Mouse (Mus musculus) embryonic facial prominence, embryonic 12.5 days (tissue): ENCODE data around the gene Rspry1. TPM values are rescaled to one million over a fixed set of nuclear protein-coding genes. Genes with fewer than 3 reads are reported as not detected.

ENCODE experiments used
- ATAC-seq: fragments of 200-750 bp; cut with Nextera tagmentation; 2 replicates; pipeline ENCODE4 v1.8.0; 2017; ENCODE audit not compliant: insufficient number of reproducible peaks, insufficient read depth, low FRiP score, low TSS enrichment
- H3K27ac ChIP-seq: fragments of 300-500 bp; sonication (generic); 2 replicates; pipeline ENCODE4 v1.5.1; 2016; ENCODE audit warnings: mild to moderate bottlenecking
- H3K27me3 ChIP-seq: fragments of 300-500 bp; sonication (generic); 2 replicates; pipeline ENCODE4 v1.6.1; 2016; ENCODE audit warnings: mild to moderate bottlenecking, moderate library complexity
- H3K36me3 ChIP-seq: fragments of 300-500 bp; sonication (generic); 2 replicates; pipeline ENCODE4 v1.6.1; 2016; ENCODE audit warnings: mild to moderate bottlenecking
- H3K4me1 ChIP-seq: fragments of 300-500 bp; sonication (generic); 2 replicates; pipeline ENCODE4 v1.6.1; 2016
- H3K4me2 ChIP-seq: fragments of 300-500 bp; sonication (generic); replicated peaks from 2 replicates; pipeline ENCODE4 v1.6.1; 2016; ENCODE audit warnings: mild to moderate bottlenecking, moderate library complexity
- H3K4me3 ChIP-seq: fragments of 300-500 bp; sonication (generic); 2 replicates; pipeline ENCODE4 v1.5.1; 2016; ENCODE audit warnings: mild to moderate bottlenecking
- H3K9ac ChIP-seq: fragments of 300-500 bp; sonication (generic); 2 replicates; pipeline ENCODE4 v1.6.1; 2016; ENCODE audit warnings: mild to moderate bottlenecking, moderate library complexity
- H3K9me3 ChIP-seq: fragments of 300-500 bp; sonication (generic); 2 replicates; pipeline ENCODE4 v1.6.1; 2016; ENCODE audit warnings: mild to moderate bottlenecking, moderate library complexity
- WGBS: fragments of 180-500 bp; shearing (Covaris S2); methylation state at CpG from one replicate; pipeline ENCODE4 v1.1.7; 2016; 5-methylcytosine and 5-hydroxymethylcytosine counted together
- polyA plus RNA-seq: library from polyadenylated mRNA; unstranded; fragments of >200 nt; fragmentation: Nextera tagmentation; extraction: Ambion mirVana; gene quantifications from 2 replicates; pipeline ENCODE4 v1.2.1, GENCODE M21; 2016

Rspry1 gene
- polyA plus RNA-seq, 1 experiment from 2014 or later = 51.1 TPM

- H3K27ac ChIP-seq = no peak within 1 kb of the TSS
- no peaks in the 10 kb centered on the region for H3K9me3 ChIP-seq
- under 1% methylated on average over 41 of the region's 41 CpGs for WGBS
- peak; percentile 43; the same call in 1 of the 2 replicates for ATAC-seq
- peak within 1 kb of the TSS; percentile 44 for H3K4me3 ChIP-seq
- peaks cover 13% of the 10 kb centered on the region for H3K4me1 ChIP-seq
- H3K9ac ChIP-seq = no peak within 1 kb of the TSS
- H3K36me3 ChIP-seq = no peaks in the 10 kb centered on the region
- peaks cover 64% of the 10 kb centered on the region for H3K27me3 ChIP-seq
- H3K4me2 ChIP-seq = peak within 1 kb of the TSS; percentile 86
Measured at GRCm38 (mm10) chr8:94695994-94696384, 94.3 kb downstream of the Rspry1 start, which contains the start of gene Pllp. Pllp (minus strand) TSS chr8:94696278.

- Histone ChIP-seq H3K9ac (no peak overlapping the region), H3K27ac (no peak overlapping the region), H3K27me3 (peaks cover 64% of the 10 kb centered on the region), H3K36me3 (no peaks in the 10 kb centered on the region), H3K9me3 (no peaks in the 10 kb centered on the region), H3K4me1 (peaks cover 13% of the 10 kb centered on the region), H3K4me3 (peak overlapping the region; percentile 44), H3K4me2 (peak overlapping the region; percentile 86)
- 39% methylated on average over 3 of the region's 3 CpGs for WGBS
- ATAC-seq = no peak
Measured at GRCm38 (mm10) chr8:94696566-94696965, 94.8 kb downstream of the Rspry1 start.

DNA sequence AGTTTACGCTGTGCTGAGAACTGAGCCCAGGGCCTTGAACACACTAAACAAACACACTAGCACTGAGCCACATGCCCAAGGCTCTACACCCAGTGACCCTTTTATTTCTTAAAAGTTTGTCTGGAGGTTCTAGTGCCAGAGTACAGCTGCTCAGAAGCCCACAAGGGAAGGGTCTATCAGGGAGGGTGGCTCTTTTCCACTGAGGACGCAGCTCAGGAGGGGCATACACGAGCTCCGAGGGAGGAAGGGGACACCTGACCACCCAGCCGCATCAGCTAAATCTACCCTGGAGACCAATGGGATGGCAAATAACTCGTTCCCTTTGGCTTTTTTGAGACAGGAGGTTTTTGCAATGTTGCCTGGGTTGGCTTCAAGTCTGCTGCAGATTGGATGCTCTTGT is 96.2 kb downstream of the Rspry1 start:
- Histone ChIP-seq H3K4me2 (no peak overlapping the region), H3K4me1 (peaks cover 13% of the 10 kb centered on the region), H3K36me3 (no peaks in the 10 kb centered on the region), H3K9ac (no peak overlapping the region), H3K27me3 (peaks cover 53% of the 10 kb centered on the region), H3K9me3 (no peaks in the 10 kb centered on the region), H3K27ac (no peak overlapping the region), H3K4me3 (no peak overlapping the region)
- no peak for ATAC-seq
- WGBS = 72% methylated on average over 6 of the region's 6 CpGs

DNA sequence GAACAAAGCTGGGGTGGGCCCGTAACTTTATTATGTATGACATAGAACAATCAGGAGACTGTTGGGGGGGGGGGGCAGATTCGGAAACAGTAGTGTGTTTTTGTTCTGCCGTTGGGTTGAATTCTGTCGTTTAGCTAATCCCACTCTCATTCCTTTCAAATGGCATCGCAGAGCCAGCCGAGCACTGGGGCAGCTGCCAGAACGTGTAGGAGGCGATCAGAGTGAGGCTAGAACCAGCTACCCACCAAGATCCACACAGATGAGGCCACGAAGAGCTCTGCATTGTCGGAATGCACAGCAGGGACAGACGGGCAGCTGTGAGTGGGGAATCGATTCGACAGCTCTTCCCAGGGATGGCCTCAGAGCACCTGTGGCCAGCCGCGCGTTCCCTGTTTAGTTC is 97.6 kb downstream of the Rspry1 start:
- Histone ChIP-seq H3K4me1 (peaks cover 13% of the 10 kb centered on the region), H3K9me3 (no peaks in the 10 kb centered on the region), H3K4me2 (no peak overlapping the region), H3K9ac (no peak overlapping the region), H3K36me3 (no peaks in the 10 kb centered on the region), H3K27me3 (peaks cover 40% of the 10 kb centered on the region), H3K4me3 (no peak overlapping the region), H3K27ac (no peak overlapping the region)
- ATAC-seq = no peak
- WGBS = 67% methylated on average over 16 of the region's 16 CpGs

DNA sequence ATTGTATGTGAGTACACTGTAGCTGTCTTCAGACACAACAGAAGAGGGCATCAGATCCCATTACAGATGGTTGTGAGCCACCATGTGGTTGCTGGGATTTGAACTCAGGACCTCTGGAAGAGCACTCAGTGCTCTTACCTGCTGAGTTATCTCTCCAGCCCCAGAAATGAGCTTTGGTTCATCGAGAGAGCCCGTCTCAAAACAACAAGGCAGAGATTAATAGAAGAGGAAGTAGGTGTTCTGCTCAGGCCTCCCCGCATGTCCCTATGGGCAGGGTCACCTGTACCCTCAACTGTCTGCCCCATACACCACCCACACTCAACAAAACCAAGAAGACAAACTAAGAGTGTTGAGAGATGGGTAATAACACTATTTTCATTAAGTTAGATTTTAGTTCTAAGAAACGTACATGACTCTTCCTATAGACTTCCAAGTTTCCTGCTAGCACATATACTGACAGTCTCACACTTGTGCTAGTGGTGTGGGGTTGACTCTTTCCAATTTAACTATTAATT is 98.7 kb downstream of the Rspry1 start:
- 90% methylated on average over 4 of the region's 4 CpGs for WGBS
- peaks cover 29% of the 10 kb centered on the region for H3K27me3 ChIP-seq
- no peaks in the 10 kb centered on the region for H3K9me3 ChIP-seq
- no peaks in the 10 kb centered on the region for H3K36me3 ChIP-seq
- ATAC-seq = no peak
- no peak overlapping the region for H3K27ac ChIP-seq
- peaks cover 10% of the 10 kb centered on the region for H3K4me1 ChIP-seq
- H3K4me3 ChIP-seq = no peak overlapping the region
- no peak overlapping the region for H3K9ac ChIP-seq
- H3K4me2 ChIP-seq = no peak overlapping the region

DNA sequence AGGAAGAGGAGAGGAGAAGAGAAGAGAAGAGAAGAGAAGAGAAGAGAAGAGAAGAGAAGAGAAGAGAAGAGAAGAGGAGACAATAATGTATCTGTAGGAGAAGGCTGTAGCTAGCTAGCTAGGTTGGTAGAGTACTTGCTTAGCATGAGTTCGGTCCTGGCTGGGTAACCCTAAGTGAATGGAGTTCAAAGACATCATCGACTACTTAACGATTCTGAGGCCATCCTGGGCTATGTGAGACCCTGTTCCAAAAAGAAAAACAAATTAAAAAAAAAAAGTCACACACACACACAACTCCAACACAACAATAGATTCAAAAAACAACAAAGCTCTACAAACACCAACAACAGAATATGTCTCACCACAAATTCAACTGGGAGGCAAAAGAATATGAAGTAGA is 100.4 kb downstream of the Rspry1 start:
- Histone ChIP-seq H3K27ac (no peak overlapping the region), H3K9me3 (no peaks in the 10 kb centered on the region), H3K27me3 (peaks cover 12% of the 10 kb centered on the region), H3K4me2 (peak overlapping the region; percentile 52), H3K4me1 (no peaks in the 10 kb centered on the region), H3K36me3 (no peaks in the 10 kb centered on the region), H3K9ac (no peak overlapping the region), H3K4me3 (peak overlapping the region; percentile 49; the same call in 1 of the 2 replicates)
- 68% methylated on average over 3 of the region's 3 CpGs for WGBS
- no peak for ATAC-seq

DNA sequence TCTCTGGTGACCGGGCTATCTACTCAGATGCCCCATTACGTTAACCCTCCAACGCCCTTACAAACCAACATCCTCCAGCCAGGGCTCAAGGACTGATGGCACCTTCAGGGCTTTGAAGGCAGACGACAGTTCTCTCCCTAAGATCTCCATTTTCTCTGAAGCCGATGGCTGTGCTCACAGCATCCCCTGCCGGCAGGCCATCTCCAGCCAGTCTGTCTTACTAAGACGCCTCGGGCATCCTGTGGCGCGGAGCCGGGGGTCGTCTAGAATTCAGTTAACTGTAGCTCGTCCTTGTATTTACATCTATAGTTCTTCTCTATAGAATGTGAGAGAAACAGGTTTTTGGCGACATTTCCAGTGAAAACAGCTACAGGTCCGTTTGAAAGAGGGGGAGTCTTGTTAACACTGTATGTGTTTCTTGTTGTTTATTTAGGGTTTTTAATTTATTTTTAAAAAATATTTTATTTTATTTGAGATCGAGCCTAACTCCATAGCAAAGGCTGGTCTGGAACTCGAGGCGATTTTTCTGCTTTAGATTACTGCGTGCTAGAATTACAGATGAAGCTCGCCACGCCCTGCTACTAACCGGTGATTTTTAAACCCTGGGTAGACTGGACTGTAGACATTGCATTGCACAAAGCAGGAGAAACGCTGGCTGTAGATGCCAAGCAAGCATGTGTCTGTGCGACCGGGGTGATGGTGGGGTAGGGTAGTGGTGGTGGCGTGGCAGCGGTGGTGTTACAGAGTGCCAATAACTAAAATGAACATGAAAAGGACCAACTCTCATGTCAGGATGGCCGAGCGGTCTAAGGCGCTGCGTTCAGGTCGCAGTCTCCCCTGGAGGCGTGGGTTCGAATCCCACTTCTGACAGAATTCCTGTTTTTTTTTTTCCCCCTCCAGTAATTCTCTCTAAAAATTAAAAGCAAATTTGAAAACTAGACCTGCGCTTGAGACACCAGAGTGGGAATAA is 101.4 kb downstream of the Rspry1 start:
- Histone ChIP-seq H3K4me2 (peak overlapping the region; percentile 52), H3K27me3 (peaks cover 5% of the 10 kb centered on the region), H3K4me1 (no peaks in the 10 kb centered on the region), H3K9me3 (no peaks in the 10 kb centered on the region), H3K9ac (peak overlapping the region; percentile 15; the same call in 1 of the 2 replicates), H3K4me3 (peak overlapping the region; percentile 49), H3K27ac (no peak overlapping the region), H3K36me3 (no peaks in the 10 kb centered on the region)
- WGBS = under 1% methylated on average over 35 of the region's 35 CpGs
- peak; percentile 84 for ATAC-seq

- Histone ChIP-seq H3K27me3 (0 out of 2 replicates have a peak, but pooled peaks cover 1% of the 10 kb centered on the region), H3K4me2 (peak overlapping the region; percentile 64), H3K27ac (no peak overlapping the region), H3K9me3 (no peaks in the 10 kb centered on the region), H3K4me3 (peak overlapping the region; percentile 43), H3K36me3 (no peaks in the 10 kb centered on the region), H3K9ac (peak overlapping the region; percentile 55), H3K4me1 (no peaks in the 10 kb centered on the region)
- ATAC-seq = peak; percentile 86
- under 1% methylated on average over 35 of the region's 35 CpGs for whole genome bisulfite sequencing
Measured at GRCm38 (mm10) chr8:94703972-94704668, 102.4 kb downstream of the Rspry1 start.

- Histone ChIP-seq H3K36me3 (no peaks in the 10 kb centered on the region), H3K27ac (no peak overlapping the region), H3K9me3 (no peaks in the 10 kb centered on the region), H3K4me2 (peak overlapping the region; percentile 64), H3K27me3 (no peaks in the 10 kb centered on the region), H3K4me1 (0 out of 2 replicates have a peak, but pooled peaks cover 3% of the 10 kb centered on the region), H3K9ac (peak overlapping the region; percentile 55), H3K4me3 (peak overlapping the region; percentile 43)
- 20% methylated on average over 9 of the region's 9 CpGs for WGBS
- no peak for ATAC-seq
Measured at GRCm38 (mm10) chr8:94704669-94704984, 102.9 kb downstream of the Rspry1 start.

- Histone ChIP-seq H3K9ac (no peak overlapping the region), H3K4me1 (0 out of 2 replicates have a peak, but pooled peaks cover 5% of the 10 kb centered on the region), H3K4me2 (no peak overlapping the region), H3K36me3 (no peaks in the 10 kb centered on the region), H3K27ac (no peak overlapping the region), H3K9me3 (no peaks in the 10 kb centered on the region), H3K4me3 (no peak overlapping the region), H3K27me3 (no peaks in the 10 kb centered on the region)
- WGBS = 81% methylated on average over 10 of the region's 10 CpGs
- ATAC-seq = no peak
Measured at GRCm38 (mm10) chr8:94705581-94706245, 104.0 kb downstream of the Rspry1 start.

- 75% methylated on average over 9 of the region's 9 CpGs for WGBS
- H3K27me3 ChIP-seq = no peaks in the 10 kb centered on the region
- ATAC-seq = no peak
- H3K9ac ChIP-seq = no peak overlapping the region
- no peak overlapping the region for H3K27ac ChIP-seq
- no peak overlapping the region for H3K4me2 ChIP-seq
- H3K36me3 ChIP-seq = no peaks in the 10 kb centered on the region
- no peak overlapping the region for H3K4me3 ChIP-seq
- peaks cover 5% of the 10 kb centered on the region; the same call in 1 of the 2 replicates for H3K4me1 ChIP-seq
- H3K9me3 ChIP-seq = no peaks in the 10 kb centered on the region
Measured at GRCm38 (mm10) chr8:94706732-94707395, 105.1 kb downstream of the Rspry1 start.
